Mouse (Mus musculus) common myeloid progenitor, adult 5-6 weeks (primary cell): ENCODE measurements around the gene Gbf1. TPM values are rescaled to one million over a fixed set of nuclear protein-coding genes. Genes with fewer than 3 reads are reported as not detected.

Source experiments
- ATAC-seq: replicated peaks from 2 replicates; pipeline ENCODE4 v1.8.0; 2016; ENCODE audit warnings: low read depth, mild to moderate bottlenecking, moderate TSS enrichment, inconsistent platforms; ENCODE audit not compliant: poor library complexity, severe bottlenecking
- total RNA-seq: library from RNA; stranded (forward); fragments of 200-1000, 187-1606 nt; gene quantifications from 2 replicates; pipeline ENCODE4 v1.2.3, GENCODE M21; 2017

Gbf1 gene
- total RNA-seq, 1 experiment from 2014 or later: 38.7 TPM

DNA sequence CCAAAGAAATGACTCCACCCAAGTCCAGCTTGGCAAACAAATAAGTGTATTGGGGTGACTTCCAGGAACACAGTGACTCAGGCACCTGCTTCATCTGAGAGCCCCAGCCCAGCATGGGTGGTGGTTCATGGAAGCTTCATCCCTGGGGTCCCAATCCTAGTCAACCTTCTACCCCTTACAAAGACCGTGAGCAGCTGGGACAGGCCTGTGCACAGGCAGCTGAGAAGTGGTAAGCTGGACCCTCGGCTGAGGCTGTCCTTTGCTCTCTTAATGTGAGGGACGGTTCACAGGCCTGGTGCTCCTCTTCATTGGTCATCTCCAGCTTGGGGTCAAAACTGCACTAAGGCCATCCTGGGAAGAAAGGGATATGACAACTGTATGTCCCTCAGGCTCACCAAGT is 135.3 kb downstream of the Gbf1 start:
- no peak for ATAC-seq

DNA sequence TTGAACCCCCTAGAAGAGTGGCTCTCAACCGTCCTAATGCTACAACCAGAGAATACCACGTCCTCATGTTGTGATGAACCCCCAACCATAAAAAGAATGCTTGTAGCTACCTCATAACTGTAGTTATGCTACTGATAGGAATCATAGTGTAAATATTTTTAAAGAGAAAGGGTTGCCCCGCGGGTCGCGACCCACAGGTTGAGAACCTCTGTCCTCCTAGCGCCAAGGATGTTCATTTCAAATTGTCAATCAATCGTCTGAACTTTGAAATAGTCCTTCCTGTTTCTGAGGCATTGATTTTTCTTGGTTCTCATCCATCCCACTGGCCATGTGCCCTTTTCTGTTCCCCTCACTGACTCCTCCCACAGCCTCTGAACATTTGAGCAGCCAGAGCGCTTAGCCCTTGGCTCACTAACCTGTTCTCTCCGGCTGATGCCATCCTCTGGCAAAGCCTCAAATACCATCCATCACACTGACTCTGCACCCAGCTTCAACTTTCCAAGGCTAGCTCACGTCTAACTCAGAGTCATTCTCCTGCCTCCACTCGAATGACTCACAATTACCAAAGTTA is 138.3 kb downstream of the Gbf1 start:
- no peak for ATAC-seq

DNA sequence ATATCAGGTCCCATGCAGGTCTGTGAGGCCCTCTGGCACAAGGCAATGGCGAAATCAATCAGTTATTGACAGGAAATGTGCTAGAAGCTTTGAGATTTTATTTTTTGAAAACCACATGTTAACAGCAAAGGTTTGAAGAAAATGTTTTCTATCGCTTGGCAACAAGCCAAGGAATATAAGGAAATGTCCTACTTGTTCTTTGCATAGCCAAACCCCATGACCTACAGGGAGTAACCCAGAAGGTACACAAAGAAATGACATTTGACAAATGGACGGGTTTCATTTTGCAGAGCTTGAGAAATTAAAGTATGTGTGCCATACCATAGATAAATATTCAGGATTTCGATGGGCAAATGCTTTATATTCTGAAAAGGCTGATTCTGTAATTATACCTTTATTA is 144.6 kb downstream of the Gbf1 start:
- ATAC-seq: no peak

DNA sequence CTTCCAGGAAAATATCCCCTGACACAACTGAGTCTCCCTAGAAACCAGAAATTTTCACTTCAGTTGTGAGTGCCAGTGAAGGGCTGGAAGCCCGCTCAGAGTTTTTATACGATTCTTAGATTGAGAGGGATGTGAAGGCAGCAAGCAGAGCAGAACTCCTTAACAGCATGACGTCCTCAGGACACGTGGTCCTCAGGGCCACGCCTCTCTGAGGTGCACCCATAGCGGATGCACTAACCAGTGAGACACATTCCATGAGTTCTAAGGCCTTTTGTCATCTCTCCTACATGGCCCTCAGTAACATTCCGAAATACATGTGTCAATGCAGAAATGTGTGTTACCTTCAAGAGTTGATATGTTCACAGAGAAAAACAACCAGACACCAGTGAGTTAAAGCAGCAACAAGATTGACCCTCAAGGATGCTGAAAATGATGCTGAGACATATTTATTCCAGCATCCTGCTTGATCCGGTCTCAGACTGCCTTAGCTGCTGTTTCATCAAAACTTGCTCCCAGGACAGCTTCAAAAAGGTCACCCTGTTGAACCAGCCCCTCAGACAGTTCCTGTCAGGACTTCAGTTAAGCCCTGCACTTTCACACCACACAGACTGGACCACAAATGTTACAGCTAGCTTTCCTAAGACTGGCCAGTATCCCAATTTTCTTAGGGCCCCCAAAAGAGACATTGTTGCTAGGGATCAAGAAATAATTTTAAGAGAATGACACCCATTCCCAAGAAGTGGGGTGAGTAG is 148.2 kb downstream of the Gbf1 start:
- no peak for ATAC-seq

DNA sequence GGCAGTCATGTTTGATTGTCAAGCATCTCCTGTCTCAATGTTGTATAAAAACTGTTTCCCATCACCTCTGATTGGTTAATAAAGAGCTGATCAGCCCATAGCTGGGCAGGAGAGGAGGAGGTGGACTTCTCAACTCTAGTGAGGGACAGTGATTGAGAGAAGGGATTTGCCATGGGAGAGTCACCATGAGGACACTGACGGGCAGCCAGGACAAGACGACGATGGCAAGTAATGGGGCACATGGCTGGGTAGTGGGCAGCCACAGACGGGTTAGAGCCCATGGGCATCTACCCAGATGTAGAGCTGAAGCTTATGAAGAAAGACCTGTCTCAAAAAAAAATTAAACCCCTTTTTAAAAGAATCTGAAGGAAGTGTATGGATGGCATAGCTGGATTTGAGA is 150.2 kb downstream of the Gbf1 start:
- no peak for ATAC-seq

DNA sequence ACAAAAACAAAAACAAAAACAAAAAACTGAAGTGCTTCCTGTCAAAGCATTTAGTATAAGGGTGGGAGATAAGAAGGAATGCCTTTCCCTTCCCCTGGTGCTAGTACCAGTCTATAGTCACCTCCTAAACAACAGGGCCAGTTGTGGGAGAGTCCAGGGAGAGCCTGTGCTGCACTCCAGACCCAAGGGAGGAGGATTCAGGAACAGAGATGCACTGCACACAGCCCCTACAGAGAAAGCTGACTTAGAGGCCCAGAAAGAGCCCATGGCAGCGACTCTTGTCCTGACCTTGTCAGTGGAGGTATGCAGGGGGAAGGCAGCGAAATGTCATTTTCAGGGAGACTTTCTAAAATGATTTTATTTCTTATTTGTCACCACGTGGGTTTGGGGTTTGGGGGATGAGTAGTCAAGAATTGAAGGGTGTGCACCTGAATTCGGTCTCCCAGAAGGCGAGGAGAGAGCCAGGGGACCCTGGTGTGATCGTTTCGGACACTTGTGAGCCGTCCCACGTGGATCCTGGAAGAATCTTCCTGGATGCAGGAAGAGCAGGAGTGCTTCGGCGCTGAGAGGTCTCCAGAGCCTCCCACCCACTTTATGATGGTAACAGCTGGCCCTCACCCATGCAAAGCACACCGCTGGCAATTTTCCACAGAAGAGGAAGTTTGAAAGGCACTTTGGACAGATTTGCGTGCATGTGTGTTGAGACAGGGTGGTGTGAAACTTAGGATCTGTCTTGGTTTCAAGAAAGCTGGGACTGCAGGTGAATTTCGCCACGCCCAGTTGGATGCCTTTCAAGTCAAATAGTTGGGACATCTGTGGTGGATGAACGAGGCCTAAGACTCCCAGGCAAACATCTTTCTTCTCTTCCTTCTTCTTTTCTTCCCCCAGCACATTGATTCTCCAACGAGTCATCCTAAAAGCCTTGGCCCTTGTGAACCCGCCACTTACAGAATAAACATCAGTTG is 151.2 kb downstream of the Gbf1 start:
- no peak for ATAC-seq

DNA sequence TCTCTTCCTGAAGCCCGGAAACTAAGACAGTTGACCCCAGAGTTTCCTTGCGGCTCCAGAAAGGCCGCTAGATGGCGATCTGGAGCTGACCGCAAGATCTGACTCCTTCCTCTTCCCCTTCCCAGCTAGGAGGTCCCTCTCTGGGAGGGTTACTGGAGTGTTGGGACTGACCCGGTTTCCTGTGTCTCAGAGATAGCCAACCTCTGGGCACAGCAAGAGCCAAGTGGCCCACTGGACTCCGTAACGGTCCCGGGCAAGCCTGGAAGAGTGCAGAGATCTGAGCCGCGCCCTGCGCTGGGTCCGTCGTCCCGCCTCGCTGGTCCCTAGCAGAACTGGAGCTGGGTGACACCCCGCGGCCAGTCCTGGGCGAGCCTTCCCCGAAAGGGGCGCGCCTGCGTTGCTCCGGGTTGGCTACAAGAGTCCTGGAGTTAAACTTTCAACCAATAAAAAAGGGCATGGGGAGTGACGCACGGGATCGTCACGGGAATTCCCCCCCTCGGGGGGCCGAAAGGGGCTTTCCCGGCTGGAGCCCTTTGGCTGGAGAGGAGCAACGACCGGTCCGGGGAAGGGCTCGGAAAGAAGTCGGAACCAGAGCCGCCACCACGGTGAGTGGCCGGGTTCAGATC is 152.0 kb downstream of the Gbf1 start, which contains the start of gene Nfkb2:
Nfkb2 (plus strand) TSS at position 105 of the 626 bp plus-strand sequence.
- ATAC-seq: peak; percentile 70

DNA sequence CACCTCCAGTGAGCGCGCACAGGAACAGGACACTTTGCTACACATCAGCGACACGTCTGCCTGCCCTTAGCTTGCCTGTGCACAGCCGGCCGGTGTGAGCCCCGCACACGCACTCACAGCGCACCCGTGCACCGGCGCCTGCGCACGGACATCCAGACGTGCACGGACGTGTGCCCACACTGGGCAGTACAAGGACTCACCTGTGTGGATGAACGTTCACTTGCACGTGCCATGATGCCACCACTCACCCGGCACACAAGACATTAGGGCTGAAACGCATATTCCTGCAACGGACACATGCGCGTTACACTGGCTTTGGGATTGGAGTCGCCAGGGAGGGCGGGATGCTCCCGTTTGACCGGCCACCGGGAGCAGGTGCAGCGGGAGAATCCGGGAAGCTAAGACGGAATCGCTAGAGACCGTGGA is 152.6 kb downstream of the Gbf1 start:
- peak; percentile 19 for ATAC-seq

DNA sequence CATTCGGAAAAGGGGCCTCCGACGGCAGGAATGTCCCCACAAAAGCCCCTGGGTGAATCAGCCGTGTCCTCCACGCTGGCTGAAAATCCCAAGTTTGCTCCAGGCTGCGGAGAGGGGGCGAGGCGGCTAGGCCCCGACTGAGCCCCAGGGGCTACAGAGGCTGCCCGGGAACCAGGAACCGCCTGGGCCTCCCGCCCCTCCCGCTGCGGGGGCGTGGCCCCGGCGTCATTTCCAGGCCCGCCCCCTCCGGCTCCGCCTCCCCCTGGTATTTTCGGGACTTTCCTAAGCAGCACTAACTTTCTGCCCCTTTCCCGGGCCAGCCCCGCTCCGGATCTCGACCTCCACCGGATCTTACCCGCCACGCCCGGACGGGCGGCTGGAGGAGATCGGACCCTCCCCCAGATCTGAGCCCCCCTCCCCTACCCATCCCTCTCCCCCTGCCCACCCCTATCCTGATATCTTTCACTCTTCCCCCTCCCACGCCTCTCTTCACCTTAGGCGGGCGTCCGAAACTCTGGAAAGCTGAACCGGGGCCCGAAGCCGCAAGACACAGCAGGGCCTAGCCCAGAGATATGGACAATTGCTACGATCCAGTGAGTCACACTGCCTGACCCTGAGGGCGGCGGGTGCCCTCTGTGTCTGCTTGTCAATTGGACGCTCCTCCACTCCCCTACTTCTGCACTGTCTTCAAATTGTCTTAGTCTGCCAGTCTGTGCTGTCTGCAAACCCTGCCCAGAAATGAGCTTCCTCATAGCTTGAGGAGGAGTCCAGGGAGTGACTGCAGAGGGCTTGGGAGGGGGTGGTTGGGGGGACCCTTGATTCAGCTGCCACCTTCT is 153.3 kb downstream of the Gbf1 start:
- ATAC-seq: peak; percentile 43

DNA sequence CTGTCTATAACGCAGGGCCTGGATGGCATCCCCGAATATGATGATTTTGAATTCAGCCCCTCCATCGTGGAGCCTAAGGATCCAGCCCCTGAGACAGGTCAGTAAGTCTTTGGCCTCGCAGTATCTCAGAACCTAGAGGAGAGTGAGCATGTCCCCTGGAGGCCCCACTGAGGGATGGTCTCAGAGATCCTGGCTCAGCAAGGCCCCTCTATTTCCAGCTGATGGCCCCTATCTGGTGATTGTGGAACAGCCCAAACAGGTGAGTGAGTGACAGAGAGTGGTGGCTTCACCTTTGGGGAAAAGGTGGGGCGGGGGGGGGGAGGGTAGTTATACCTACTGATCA is 153.9 kb downstream of the Gbf1 start:
- ATAC-seq: no peak

DNA sequence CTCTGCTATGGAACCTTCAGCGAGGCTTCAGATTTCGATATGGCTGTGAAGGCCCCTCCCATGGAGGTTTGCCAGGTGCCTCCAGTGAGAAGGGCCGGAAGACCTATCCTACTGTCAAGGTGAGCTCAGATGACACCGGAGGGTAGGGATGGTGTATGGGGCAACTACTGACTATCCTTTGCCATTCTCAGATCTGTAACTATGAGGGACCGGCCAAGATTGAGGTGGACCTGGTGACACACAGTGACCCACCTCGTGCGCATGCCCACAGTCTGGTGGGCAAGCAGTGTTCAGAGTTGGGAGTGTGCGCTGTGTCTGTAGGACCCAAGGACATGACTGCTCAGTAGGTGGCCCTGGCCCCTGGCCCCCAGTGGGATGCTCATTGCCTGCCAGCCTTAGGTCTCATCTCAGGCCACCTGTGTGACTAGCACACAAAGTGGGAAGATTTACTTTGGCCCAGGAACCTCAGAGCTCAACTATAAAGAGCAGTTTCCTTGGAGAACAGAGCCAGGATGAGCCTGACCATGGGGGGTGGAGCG is 154.5 kb downstream of the Gbf1 start:
- no peak for ATAC-seq

DNA sequence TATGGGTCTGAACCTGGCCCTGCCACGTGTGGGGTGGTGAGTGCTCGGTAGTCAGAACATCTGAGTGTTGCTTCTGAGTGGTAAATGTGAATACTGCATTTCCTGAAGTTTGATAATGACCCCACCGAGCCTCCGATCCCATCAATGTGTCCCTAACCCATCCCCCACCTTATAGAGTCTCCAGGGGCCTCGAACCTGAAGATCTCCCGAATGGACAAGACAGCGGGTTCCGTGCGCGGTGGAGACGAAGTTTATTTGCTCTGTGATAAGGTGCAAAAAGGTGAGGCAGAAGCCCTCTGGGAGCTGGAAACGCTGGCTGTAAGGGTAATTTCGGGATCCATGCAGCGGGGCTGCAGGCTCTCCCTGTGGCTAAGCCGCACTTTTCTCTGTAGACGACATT is 155.5 kb downstream of the Gbf1 start:
- ATAC-seq: no peak

DNA sequence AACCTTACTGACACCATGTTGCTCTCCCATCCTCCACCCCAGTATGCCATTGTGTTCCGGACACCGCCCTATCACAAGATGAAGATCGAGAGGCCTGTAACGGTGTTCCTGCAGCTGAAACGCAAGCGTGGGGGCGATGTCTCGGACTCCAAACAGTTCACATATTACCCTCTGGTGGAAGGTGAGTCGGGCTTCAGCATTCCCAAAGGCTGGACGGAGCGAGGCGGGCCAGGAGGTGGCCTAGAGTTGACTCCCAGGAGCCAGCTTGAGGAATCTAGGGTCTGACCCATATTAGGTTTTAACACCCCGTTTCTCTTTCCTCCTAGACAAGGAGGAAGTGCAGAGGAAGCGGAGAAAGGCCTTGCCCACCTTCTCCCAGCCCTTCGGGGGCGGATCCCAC is 156.0 kb downstream of the Gbf1 start:
- no peak for ATAC-seq

DNA sequence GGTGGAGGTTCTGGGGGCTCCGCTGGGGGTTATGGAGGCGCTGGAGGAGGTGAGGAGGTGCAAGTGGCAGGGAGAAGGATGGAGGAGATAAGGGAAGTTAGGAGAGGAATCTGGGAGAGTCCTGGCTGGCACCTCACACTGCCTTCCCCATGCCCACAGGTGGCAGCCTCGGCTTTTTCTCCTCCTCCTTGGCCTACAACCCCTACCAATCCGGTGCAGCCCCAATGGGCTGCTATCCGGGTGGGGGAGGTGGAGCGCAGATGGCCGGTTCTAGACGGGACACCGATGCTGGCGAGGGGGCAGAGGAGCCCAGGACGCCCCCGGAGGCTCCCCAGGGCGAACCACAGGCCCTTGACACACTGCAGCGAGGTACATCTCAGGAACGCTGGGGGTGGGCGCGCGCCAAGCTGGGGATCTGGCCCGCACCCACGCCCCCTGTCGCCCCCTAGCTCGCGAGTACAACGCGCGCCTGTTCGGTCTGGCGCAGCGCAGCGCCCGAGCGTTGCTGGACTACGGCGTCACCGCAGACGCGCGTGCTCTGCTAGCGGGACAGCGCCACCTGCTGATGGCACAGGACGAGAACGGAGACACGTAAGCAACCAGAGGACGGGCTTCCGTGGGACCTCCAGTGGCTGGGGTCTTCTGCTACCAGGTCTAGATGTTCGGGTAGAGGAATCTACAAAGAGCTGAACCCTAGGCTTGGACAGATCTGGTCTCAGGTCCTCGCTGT is 156.6 kb downstream of the Gbf1 start:
- ATAC-seq: peak; percentile 41

DNA sequence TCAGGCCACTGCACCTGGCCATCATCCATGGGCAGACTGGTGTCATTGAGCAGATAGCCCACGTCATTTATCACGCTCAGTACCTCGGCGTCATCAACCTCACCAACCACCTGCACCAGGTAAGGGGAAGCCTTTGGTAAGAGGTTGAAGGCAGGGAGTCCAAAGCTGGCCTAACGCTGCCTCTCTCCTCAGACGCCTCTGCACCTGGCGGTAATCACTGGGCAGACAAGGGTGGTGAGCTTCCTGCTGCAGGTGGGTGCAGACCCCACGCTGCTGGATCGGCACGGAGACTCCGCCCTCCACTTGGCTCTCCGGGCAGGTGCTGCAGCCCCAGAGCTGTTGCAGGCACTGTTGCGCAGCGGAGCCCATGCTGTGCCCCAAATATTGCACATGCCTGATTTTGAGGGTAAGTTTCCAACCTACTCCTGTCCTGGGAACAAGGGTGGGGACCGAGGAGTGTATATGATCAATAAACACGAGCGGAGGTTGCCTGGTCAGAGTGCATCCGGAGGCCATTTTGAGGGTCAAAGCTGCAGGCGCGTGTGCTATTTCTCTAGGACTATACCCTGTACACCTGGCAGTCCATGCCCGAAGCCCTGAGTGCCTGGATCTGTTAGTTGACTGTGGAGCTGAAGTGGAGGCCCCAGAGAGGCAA is 157.5 kb downstream of the Gbf1 start:
- no peak for ATAC-seq

DNA sequence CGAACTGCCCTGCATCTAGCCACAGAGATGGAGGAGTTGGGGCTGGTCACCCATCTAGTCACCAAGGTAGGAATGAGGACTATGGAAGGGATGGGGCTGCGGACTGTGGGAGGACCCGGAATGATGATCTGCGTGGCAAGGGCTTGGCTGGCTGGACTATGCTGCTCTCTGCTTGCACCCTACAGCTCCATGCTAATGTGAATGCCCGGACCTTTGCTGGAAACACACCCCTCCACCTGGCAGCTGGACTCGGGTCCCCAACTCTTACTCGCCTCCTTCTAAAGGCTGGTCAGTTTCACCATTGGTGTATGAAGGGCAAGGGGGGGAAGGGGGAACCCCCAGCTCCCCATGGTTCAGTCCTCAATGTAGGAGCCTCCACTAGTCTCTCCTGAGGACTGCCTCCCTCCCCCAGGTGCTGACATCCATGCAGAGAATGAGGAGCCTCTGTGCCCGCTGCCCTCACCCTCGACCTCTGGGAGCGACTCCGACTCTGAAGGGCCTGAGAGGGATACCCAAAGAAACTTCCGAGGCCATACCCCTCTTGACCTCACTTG is 158.1 kb downstream of the Gbf1 start:
- ATAC-seq: no peak

DNA sequence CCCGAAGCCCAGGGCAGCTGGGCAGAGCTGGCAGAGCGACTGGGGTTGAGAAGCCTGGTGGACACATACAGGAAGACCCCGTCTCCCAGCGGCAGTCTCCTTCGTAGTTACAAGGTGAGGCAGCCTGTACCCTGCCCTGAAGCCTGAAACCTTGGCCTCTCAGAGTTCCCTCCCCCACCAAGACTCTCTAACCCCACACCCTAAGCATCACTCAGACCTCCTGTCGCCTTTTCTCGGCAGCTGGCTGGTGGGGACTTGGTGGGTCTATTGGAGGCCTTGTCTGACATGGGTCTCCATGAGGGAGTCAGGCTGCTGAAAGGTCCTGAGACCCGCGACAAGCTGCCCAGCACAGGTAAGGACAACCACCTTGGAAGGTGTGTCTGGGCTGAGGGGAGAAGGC is 159.0 kb downstream of the Gbf1 start:
- ATAC-seq: no peak

DNA sequence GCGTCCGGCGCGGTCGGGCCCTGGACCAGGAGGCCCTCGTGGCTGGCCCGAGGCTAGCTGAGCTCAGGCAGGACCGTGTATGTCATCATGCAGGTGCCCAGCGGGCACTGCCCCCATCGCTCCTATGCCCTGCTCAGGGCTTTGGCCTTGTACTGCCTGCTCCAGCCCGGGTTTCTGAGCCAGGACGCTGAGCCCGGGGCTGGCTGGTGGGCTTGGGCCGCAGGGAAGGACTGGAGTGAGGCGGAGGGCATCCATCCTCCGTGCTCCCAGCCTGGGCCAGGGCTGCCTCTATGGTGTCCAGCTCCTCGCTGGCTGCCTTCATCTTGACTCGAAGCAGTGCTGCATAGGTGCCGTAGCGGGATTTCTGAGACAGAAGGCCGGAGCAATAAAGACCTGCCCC is 160.3 kb downstream of the Gbf1 start:
- no peak for ATAC-seq
